Mouse (Mus musculus) spleen, embryonic (tissue): ENCODE results near the gene Alox12.

Experiments used
- CTCF ChIA-PET: fragments of 350-600 bp; sonication (Branson Sonifier 250); formaldehyde crosslinking; loops from one replicate; lab custom pipeline; 2022; lab: Charles Lee

Alox12 gene

DNA sequence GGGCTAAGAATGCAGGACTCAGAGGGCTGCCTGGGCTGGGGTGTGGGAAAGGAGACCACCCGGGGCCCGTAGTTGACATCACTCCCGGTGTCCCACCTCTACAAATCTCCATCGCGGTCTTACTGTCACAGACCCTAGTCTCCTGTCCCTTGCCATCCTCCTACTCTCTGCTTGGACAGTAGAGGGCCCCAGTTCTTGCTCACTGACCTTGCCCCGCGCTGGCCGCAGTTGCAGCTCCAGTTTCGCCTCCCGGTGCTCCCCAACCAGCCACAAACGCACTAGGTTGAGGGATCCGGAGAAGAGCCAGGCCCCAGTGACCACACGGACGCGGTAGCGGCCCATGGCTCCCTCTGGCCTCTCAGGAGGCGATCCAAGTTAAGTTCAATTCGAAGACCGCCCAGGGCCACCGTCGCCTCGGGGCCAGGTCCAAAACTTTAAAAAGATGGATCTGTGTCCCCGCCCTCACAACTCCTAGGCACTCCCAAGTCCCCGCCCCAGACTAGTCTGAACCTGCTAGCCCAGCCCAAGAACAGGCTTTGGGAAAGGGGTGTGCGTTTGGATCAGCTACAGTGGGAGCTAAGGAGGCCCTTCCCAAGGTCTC lies at the start of gene Alox12:
Gene Alox12 (minus strand): TSS at position 423 of the 601 bp plus-strand sequence.
- CTCF ChIA-PET: no interaction called here

DNA sequence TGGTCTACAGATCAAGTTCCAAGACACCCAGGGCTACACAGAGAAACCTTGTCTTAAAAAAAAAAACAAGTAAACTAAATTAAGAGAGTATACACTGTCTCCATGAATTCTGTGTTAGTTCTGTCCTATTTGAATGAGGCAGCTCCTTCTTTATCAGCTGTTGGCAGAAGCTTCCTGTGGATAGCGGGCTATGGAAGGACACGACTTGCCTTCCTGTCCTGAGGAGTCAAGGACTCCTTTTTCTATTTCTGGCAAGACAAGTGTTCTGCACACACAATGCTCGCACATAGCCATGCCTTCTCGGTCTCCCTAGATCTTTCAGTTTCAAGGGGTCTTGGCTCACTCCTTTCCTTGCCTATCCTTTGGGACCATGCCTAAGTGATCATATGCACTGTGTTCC lies 47.1 kb upstream of the Alox12 start:
- CTCF ChIA-PET: no interaction called here

DNA sequence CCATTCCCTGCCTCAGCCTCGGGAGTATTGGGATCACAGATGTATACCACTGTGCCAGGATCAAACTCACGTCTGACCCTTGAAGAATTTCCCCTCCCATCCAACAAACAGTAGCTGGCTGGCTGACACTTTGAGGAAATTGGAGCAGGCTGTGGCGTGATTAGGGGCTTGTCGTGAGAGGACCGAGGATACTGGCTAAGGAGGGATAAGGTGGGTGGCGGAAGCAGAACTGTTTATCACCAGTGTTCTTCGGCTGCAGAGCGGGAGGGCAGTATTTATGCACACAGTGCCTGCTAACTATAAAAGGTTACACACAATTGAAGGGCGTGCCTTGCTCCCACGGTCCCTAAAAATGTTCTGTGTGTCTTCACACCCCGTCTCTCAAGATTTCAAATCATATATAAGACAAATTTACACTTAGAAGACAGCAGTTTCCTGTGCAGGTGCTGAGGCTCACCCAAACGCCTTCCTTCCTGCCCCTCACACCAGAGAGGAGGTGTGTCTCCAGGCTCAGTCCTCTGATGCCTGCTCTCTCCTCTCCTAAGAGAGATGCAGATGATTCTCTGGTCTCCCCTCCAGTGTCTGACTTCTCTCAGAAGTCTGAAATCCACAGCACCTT lies 42.8 kb upstream of the Alox12 start:
- CTCF ChIA-PET: no interaction called here

DNA sequence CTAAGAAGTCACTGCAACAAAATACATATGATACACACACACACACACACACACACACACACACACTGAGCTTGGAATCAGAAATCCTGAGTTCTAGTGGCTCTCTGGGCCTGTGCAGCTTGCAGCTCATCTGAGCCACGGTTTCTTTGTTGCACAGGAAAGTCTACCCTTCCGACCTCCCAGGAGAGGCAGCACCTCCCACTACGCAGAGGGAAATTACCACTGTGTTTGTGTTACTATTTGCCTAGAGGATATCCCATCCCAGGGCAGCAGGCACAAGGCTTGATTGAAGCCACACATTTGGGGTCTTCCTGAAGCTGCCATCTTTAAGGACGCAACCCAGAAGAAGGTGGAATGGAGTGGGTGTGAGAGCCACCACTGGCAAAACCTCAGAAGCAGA lies 42.3 kb upstream of the Alox12 start:
- CTCF ChIA-PET: no interaction called here

DNA sequence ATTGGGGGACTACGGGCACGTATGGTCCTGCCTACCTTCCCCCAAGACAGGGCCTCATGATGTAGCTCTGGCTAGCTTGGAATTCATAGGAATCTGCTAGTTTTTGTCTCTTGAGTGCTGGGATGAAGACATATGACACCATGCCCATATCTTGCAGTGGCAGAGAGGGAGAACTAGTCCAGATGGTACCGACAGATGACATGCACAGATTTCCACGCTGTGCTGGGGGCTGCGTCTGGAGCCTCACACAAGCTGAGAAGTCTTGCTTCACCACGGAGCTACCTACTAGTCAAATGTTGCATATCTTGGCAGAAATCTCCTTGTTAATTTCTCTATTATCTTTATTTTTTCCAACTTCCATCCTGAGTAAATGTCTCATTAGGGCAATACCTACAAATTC lies 38.7 kb upstream of the Alox12 start:
- CTCF ChIA-PET: no interaction called here

DNA sequence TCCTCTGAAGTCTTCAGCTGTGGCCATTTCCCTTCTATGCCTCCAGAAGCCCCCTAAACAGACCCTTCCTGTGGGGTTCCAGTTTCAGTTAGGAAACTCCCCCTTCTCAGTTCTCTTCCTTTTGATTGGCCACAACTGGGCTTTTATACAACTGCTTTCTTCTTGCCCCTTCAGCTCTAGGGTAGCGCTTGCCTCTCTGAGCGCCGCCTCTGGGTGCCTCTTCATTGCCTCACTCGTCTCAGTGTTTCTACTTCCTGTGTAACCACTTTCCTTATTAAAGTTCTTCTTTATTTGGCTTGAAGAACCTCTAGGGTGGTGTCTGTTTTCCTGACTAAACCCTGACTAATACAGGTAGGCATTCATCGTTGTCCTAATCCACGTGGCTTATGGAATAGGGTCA lies 36.1 kb upstream of the Alox12 start:
- CTCF ChIA-PET: no interaction called here

DNA sequence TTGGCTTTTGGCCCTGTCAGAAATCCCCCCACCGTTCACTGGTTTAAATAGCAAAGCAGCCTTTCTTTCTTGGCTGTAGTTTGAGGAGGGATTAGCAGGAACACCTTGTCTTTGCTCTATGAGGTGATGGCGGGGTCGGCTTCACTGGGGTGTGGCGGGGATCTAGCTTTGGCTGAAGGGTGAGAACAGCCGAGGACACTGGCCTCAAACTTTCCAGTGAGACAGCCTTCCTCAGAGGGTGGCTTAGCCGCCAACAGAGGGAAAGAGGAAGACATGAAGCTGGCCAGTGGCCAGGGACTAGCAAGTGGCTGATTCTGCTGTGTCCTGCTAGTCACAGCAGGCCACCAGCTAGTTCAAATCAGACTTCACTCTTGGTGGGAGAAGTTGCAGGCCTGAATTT lies 34.1 kb upstream of the Alox12 start:
- CTCF ChIA-PET: no interaction called here

DNA sequence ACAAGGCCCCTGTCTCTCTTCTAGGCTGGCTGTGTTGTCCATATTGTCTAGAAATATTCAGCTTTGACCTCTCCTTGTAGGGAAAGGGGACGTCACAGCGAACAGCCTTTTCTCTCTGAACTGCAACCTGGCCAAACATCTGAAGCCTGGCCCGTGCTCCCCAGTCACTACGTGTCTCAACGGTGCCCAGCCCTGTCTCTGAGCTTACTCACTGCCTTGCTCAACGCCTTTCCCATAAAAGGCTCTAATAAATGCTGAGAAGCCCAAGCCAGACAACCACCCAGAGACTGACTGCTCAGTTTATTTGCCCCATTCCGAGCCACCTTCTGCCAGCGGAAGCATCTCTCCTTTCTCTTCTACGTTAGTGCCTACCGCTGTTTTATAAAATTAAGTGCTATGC lies 32.9 kb upstream of the Alox12 start:
- CTCF ChIA-PET: no interaction called here

DNA sequence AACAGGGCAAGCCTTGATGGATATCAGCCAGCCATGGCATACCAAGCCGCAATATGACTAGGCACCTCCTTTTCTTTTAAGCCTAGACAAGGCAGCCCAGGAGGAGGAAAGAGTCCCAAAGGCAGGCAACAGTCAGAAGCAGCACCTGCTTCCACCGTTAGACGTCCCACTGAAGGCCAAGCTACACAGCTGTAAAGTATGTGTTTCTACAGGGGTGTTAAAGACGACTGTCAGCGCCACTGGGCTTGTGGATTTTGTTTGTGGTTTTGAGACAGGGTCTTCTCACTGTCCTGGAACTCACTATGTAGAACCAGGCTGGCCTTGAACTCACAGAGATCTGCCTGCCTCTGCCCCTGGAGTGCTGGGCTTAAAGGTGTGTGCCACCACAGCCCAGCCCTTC lies 30.5 kb upstream of the Alox12 start:
- CTCF ChIA-PET: no interaction called here

DNA sequence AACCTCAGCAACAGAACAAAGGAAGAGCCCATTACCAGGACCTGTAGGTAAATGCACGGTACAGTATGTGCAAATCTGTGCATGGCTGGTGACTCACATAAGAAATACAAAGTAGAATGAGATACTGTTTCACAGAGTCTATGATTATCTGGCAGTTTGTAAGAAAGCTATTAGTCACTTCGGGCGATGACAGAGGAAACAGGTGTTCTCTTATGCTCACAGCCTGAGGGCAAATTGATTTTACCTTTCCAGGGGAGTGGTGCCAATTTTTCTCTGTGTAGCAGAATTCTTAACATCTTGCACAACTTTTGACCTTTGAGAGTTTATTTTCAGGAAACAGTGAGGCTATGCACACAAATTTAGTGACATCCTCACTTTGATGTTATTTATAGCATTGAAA lies 29.6 kb upstream of the Alox12 start:
- CTCF ChIA-PET: no interaction called here

DNA sequence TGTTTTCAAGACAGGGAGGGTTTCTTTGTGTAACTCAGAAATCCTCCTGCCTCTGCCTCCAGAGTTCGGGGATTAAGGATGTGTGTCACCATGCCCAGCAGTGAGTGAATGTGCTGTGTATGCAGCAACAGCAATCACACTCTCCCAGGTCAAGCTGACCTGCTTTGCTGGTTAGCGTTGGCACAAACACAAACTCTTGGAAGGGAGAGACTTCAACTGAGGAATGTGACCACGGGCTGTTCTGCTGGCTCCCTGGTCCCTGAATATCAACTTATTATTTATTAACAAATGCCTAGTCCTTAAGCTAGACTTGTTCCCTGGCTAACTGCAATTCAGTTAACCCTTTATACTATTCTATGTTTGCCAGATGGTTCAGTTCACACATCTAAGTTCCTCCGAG lies 28.5 kb upstream of the Alox12 start:
- CTCF ChIA-PET: no interaction called here

DNA sequence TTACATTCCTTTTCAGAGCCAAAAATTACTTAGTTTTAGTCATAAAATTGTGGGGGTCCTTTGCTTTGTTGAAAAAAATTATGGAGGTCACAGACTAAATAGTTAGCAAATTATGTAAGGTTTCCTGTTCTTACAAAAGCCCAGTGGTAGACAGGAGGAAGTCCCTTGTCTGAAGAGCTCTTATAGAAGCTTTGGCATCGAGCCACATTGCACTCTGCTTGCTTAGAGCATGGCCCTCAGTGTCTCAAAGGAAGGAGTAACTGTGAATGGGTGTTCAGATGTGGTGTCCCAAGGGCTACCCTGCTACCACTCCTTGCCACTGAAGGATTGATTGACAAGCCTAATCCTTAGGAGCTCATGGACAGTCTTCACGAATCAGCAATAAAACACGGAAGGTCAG lies 25.3 kb upstream of the Alox12 start:
- CTCF ChIA-PET: no interaction called here

DNA sequence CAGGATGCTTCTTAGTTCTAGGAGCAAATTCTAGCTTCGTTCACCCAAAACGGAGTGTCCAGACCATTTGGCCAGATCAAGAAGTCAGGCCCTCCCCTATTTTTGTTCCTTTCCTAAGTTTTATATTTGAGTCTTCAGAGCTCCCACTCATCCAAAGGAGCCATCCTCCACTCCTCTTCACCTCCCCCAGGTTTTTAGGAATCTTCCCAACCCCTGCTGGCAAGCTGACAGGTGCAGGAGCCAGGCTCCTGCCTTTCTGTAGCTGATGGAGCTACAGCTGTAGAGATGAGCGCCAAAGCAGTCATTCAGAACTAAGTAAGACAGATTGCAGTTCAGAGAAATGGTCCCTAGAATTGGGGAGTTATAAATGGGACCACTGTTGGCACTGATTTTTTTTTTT lies 23.8 kb upstream of the Alox12 start:
- CTCF ChIA-PET: interaction anchor here (0.5 kb wide), 1 partner anchor 49 kb away, joined by 4 read pairs; no protein-coding TSS in a partner anchor

DNA sequence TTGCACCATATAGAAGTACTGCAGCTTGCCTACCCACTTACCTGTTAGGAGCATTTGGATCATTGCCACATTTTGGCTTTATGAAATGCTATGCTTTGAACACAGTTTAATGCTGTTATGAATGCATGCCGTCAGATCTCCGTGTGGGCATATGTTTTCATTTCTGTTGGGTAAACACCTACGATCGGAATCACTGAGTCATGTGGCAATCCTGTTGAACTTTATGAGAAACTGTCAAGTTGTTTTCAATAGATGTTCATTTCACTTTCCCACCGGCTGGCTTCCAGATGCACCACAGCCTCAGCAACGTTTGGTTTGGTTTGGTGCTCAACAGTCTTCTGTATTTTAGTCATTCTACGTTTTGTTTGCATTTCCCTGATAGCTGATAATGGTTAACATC lies 16.5 kb upstream of the Alox12 start:
- CTCF ChIA-PET: no interaction called here

DNA sequence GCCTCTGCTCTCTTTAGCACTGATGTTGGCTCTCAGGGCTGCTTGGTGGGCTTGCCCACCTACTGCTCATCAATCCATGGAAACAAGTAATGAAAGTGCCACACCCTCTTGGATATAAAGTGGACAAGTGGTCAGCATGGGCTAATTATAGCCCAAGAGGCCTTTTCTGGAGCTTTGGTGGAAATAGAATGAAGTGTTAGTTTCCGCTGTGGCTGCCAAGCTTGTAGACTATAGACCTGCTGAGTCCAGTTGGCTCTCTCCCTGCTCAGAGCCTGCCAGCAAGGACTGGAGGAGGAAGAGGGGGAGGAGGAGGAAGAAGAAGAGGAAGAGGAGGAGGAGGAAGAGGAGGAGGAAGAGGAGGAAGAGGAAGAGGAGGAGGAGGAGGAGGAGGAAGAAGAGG lies 11.3 kb upstream of the Alox12 start:
- CTCF ChIA-PET: no interaction called here

DNA sequence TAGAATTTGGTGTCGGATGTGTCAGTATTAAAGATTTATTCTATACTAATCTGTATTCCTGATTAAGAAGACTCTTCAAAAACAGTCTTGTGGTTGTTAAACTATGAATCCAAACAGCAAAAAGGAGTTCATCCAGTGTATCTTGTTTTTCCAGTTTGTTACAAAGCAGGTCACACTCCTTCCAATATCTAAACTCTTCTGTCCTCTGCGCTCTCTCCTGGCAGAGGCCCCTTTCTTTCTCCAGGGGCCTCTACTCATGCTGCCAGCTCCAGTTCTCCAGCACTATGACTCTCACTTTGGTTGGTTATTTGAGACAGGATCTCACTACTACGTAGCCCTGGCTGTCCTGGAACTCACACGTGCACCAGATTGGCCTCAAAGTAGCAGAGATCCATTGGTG lies 10.7 kb upstream of the Alox12 start:
- CTCF ChIA-PET: no interaction called here

DNA sequence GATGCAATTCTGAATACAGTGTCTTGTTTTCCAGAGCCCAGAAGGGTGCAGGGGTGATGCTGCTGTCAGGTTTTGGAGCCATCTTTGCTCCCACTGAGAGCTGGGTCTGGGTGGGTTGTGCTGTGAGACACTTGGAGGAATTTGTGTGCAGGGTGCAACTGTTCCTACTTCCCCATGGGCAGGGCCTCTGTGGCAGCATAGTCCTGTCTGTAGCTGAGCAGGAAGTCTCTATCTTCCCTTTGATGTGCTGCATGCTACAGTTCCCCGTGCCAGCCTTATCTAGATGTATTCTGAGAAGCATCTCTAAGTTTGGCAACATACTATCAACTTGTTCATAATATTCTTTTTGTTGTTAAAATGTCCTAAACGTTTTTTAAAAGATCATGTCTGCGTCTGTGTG lies 10.1 kb upstream of the Alox12 start:
- CTCF ChIA-PET: no interaction called here

DNA sequence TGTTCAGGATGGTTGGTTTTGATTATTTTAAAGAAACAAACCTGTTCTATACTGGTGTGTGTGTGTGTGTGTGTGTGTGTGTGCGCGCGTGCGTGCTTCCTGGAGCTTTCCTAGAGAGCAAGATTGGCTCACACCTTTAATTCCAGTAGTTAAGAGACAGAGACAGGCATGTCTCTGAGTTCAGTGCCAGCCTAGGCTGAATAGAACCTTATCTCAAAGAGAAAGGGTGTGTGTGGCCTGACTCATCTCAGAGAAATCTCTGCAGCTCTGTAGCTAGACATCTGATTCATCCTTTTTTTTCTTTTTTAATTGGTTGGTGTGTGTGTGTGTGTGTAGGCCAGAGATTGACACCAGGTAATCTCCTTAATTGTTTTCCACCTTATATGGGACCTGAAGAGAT lies 3.9 kb upstream of the Alox12 start:
- CTCF ChIA-PET: no interaction called here

DNA sequence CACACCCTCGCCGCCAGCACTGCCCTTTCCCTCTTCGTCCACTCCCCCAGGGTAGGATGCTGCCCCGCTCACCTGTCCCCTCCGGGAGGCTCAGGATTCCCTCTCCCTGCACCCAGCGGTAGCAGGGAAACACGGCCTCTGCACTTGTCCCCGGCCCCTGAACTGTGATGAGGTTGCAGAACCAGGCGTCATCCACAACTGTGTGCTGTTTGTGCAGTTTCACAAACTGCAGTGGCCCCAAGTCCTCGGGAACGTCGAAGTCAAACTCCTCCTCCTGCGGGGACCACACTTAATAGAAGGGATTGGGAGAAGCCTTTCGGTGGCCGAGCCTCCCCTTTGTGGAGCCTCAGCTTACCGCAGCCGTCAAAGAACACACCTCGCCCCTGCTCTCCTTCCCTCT lies 816 bp downstream of the Alox12 start:
- CTCF ChIA-PET: no interaction called here

DNA sequence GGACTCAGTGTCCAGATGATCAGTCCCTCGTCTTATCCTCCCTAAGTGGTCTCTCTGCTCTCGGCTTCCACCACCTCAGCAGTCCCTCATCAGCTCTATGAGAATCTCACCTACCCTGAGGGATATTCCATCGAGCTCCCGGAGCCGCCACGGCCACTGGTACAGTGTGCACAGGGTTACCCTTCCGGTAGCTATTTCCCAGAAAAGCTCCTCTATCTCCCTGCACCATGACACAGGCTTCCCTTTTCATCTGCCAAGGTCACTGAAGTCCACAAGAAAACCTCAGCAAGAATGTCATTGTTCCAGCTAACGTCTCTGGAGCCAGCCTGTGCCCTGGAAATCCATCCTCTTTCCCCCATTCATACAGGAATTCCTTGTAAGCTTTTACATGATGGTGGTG lies 3.3 kb downstream of the Alox12 start:
- CTCF ChIA-PET: no interaction called here

DNA sequence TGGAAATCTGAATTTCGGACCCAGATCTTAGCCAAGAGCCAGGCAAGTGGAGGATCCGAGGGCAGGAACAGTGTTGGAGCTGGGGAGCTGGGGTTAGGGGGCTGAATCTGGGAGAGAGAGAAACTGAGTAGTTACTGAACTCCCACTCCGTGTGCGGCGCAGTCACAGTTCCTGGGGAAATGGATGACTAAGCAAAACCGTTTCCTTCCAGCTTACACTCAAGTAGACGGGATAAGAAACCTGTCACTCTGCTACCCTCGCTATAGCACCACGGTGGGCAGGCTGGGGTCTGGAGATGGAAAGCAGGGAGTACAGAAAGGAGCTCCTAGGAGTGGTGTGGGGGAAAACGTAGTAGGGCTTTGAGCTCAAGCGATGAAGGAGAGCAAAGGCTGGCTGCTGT lies 5.0 kb downstream of the Alox12 start:
- CTCF ChIA-PET: no interaction called here

DNA sequence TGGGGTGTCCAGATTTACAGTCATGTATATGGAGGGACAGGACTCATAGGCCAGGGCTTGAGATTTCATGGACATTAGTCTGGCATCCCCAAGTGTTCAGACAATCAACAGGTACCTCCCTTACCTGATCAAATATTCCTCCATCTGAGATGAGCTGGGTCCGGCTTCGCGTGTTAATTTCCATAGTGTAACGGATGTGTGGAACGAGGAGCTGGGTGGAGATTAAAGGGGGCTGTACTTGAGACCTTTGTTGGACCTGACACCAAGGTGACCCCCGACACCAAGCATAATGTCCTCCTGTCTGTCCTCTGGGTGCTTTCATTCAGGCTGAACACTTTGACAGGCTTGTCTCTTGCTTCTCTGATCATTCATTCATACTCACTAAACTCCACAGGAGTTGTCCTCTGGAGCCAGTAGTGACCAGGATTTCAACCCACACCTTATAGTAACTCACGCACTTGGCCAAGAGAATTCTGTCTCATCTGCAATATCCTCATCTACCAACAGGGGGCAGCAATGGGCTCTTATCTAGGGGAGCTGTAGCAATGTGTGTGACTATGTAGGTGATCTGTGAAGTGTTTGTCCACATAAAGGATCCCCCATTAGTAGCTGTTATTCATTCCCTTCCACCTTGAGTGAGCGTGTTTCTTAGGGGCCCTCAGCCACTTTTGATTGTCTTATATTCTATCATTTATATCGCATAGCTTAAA lies 7.9 kb downstream of the Alox12 start:
- CTCF ChIA-PET: no interaction called here

DNA sequence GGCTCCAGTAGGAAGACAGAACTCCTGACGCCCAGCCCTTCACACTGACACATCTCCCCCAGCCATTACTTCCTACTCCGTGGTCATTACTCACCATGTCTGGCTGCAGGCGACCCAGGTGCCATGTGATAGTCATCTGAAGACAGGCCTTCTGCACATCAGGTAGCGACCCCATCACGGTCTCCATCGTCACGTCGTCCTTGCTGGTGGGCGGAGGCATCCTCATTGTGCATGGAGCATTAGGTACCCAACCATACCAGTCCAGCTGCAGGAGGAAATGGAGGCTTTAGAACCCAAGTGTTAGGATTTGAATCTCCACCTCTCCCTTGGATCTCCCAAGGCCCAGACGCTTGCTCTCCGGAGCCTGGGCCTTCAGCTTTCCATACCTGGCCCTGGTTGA lies 12.6 kb downstream of the Alox12 start:
- CTCF ChIA-PET: interaction anchor here (0.7 kb wide), 1 partner anchor 64 kb away, joined by 5 read pairs; no protein-coding TSS in a partner anchor
